Mouse (Mus musculus): Measurements from ENCODE around the gene Plpp2.

DNA sequence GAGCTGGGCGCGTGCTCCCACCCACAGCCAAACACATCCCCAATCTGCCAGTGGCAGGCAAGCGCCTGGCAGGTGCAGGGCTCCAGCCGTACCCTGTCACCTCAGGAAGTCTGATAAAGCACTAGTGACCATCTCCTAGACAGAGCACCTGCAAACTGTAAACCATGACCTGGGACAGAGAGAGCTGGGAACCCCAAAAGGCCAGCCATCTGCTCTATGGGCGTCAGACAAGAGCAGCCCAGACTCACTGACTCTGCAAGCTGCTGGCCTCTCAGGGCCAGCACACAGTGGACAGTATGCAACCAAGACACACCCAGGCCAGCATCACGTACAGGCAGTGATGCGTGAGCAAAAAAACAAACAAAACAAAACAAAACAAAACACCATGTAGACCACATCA, 45.3 kb upstream of the Plpp2 start:
- no peak for TF ChIP-seq EP300 (IDR thresholded peaks at IDR 0.05; ENCODE audit: low read depth)
- TF ChIP-seq CTCF (IDR thresholded peaks at IDR 0.05; ENCODE audit: low read depth), result no peak
